Mouse (Mus musculus): ENCODE measurements around the gene Atp6v1c2. TPM values are rescaled to one million over a fixed set of nuclear protein-coding genes. Genes with fewer than 3 reads are reported as not detected.

Atp6v1c2 gene
- total and polyA plus RNA-seq, 3 experiments: 0.19 to 0.42 TPM; not detected in 1

GRCm38 (mm10) chr12:17256905-17257304 is 72.3 kb downstream of the Atp6v1c2 start:
- no peak overlapping the region for H3K4me3 ChIP-seq (replicated peaks in 1 of 3; ENCODE audit: low read depth in 2 of 3, low read length in 2 of 3, poor library complexity in 1 of 3)
- 0 out of 2 replicates have a peak overlapping the region, but pooled peaks have one; percentile 10 for H3K4me2 ChIP-seq (ENCODE audit: insufficient read depth, low read depth, poor library complexity, severe bottlenecking)
- dilution Hi-C loops (cut with MboI; ENCODE audit: extremely low pct_ligation_motif_present, extremely low pct_unique_long_range_greater_than_20kb, low sequenced_read_pairs): no loop called here
- no peak overlapping the region for H3K27ac ChIP-seq (ENCODE audit: insufficient read depth, low read depth)
- H3K79me2 ChIP-seq (replicated peaks; ENCODE audit: control insufficient read depth, extremely low read depth, insufficient read depth, poor library complexity, severe bottlenecking): no peaks in the 10 kb centered on the region
- H3K27me3 ChIP-seq (replicated peaks): no peaks in the 10 kb centered on the region
- H3K4me1 ChIP-seq (ENCODE audit: control insufficient read depth in 1 of 2, insufficient read depth in 2 of 2): peaks cover 0 to 5% of the 10 kb centered on the region in 2 experiments; a peak in 2 of 4 replicates
- in situ Hi-C loops (cut with MboI; ENCODE audit: low pct_ligation_motif_present, low pct_unique_long_range_greater_than_20kb, low sequenced_read_pairs): loop anchor here (25.0 kb wide), 1 partner anchor 445 kb away; the partner anchor contains the start of genes E2f6 and Greb1
- H3K36me3 ChIP-seq (replicated peaks in 1 of 2; ENCODE audit: control insufficient read depth in 1 of 2, insufficient read depth in 1 of 2, low read length in 1 of 2): no peaks in the 10 kb centered on the region
- peaks cover 6% of the 10 kb centered on the region for H3K9me3 ChIP-seq (replicated peaks; ENCODE audit: low read length)
- DNase-seq (ENCODE audit: extremely low read depth): peak; percentile 70
- no peak overlapping the region for H3K9ac ChIP-seq (ENCODE audit: insufficient read depth, low read depth)
- TF ChIP-seq NRF1 (IDR thresholded peaks at IDR 0.05; ENCODE audit: low read depth, low read length): no peak
- no peak for TF ChIP-seq ZC3H11A (IDR thresholded peaks at IDR 0.05; ENCODE audit: low read depth, low read length)
- peak; percentile 47 to 76; a peak in 3 of 4 replicates for TF ChIP-seq CTCF (conservative IDR thresholded peaks at IDR 0.05 in 1 of 2, IDR thresholded peaks at IDR 0.05 in 1 of 2; ENCODE audit: low read depth in 2 of 2, low read length in 2 of 2)
- peak; percentile 76 for TF ChIP-seq RAD21 (IDR thresholded peaks at IDR 0.05; ENCODE audit: low read depth, low read length)
- TF ChIP-seq KAT2A (IDR thresholded peaks at IDR 0.05; ENCODE audit: insufficient replicate concordance, low read length): no peak
- no peak for TF ChIP-seq ZMIZ1 (IDR thresholded peaks at IDR 0.05; ENCODE audit: low read depth, low read length)
- TF ChIP-seq MEF2A (IDR thresholded peaks at IDR 0.05; ENCODE audit: borderline replicate concordance, low read depth, low read length): no peak
- peak; percentile 26; the same call in 1 of the 2 replicates for TF ChIP-seq NELFE (IDR thresholded peaks at IDR 0.05; ENCODE audit: low read depth, low read length)
- peak; percentile 48 for TF ChIP-seq SMC3 (IDR thresholded peaks at IDR 0.05; ENCODE audit: low read depth, low read length)
- no peak; the same call in 1 of the 2 replicates for TF ChIP-seq IRF4 (IDR thresholded peaks at IDR 0.05; ENCODE audit: low read depth, low read length)
- no peak for TF ChIP-seq TCF12 (IDR thresholded peaks at IDR 0.05; ENCODE audit: low read depth, low read length)
- TF ChIP-seq JUN (IDR thresholded peaks at IDR 0.05; ENCODE audit: insufficient read depth, low read depth, low read length): no peak
- TF ChIP-seq MAFK (IDR thresholded peaks at IDR 0.05; ENCODE audit: insufficient replicate concordance, low read length): no peak
- no peak for TF ChIP-seq USF2 (conservative IDR thresholded peaks at IDR 0.05; ENCODE audit: low read depth, low read length)
- TF ChIP-seq SIN3A (IDR thresholded peaks at IDR 0.05; ENCODE audit: low read length): no peak

DNA sequence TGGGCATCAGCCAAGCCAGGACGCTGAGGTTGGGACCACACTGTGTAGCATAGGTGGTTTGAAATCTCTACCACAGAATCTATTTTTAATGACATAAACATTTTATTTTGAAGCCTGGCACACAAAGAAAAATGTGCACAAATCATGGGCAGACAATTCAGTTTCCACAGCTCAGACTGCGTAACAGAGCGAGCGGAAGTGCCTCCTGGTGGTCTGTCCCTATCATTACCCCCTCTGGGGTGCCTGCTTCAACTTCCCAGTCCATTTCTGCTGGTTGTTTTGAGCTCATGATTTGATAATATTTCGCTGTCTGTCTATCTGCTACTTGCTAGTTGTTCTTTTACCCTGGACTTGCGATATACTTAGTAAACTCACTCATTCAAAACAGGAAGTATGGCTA is 73.6 kb downstream of the Atp6v1c2 start:
- TF ChIP-seq CTCF (conservative IDR thresholded peaks at IDR 0.05 in 1 of 2, IDR thresholded peaks at IDR 0.05 in 1 of 2; ENCODE audit: low read depth in 2 of 2, low read length in 2 of 2) (peak in 1 of 2 experiments; percentile 32; a peak in 2 of 4 replicates), CHD2 (IDR thresholded peaks at IDR 0.05; ENCODE audit: low read length) (no peak), MEF2A (IDR thresholded peaks at IDR 0.05; ENCODE audit: borderline replicate concordance, low read depth, low read length) (no peak), SMC3 (IDR thresholded peaks at IDR 0.05; ENCODE audit: low read depth, low read length) (peak; percentile 21)
- Histone ChIP-seq H3K4me3 (replicated peaks in 1 of 3; ENCODE audit: low read depth in 2 of 3, low read length in 2 of 3, poor library complexity in 1 of 3) (no peak overlapping the region), H3K27me3 (replicated peaks) (no peaks in the 10 kb centered on the region), H3K79me2 (replicated peaks; ENCODE audit: control insufficient read depth, extremely low read depth, insufficient read depth, poor library complexity, severe bottlenecking) (no peaks in the 10 kb centered on the region), H3K9ac (ENCODE audit: insufficient read depth, low read depth) (no peak overlapping the region), H3K4me2 (ENCODE audit: insufficient read depth, low read depth, poor library complexity, severe bottlenecking) (no peak overlapping the region), H3K4me1 (ENCODE audit: control insufficient read depth in 1 of 2, insufficient read depth in 2 of 2) (peaks cover 0 to 5% of the 10 kb centered on the region in 2 experiments; a peak in 2 of 4 replicates), H3K27ac (ENCODE audit: insufficient read depth, low read depth) (no peak overlapping the region), H3K36me3 (replicated peaks in 1 of 2; ENCODE audit: control insufficient read depth in 1 of 2, insufficient read depth in 1 of 2, low read length in 1 of 2) (no peaks in the 10 kb centered on the region), H3K9me3 (replicated peaks; ENCODE audit: low read length) (peaks cover 3% of the 10 kb centered on the region)
- DNase-seq (ENCODE audit: extremely low read depth): no peak
- dilution Hi-C loops (cut with MboI; ENCODE audit: extremely low pct_ligation_motif_present, extremely low pct_unique_long_range_greater_than_20kb, low sequenced_read_pairs): no loop called here
- in situ Hi-C loops (cut with MboI; ENCODE audit: low pct_ligation_motif_present, low pct_unique_long_range_greater_than_20kb, low sequenced_read_pairs): loop anchor here (25.0 kb wide), 1 partner anchor 443 kb away; the partner anchor contains the start of genes E2f6 and Greb1

Measured in CH12.LX (cell line).